18 mouse cellular contexts compared by ENCODE assay signal in the genomic region with DNA sequence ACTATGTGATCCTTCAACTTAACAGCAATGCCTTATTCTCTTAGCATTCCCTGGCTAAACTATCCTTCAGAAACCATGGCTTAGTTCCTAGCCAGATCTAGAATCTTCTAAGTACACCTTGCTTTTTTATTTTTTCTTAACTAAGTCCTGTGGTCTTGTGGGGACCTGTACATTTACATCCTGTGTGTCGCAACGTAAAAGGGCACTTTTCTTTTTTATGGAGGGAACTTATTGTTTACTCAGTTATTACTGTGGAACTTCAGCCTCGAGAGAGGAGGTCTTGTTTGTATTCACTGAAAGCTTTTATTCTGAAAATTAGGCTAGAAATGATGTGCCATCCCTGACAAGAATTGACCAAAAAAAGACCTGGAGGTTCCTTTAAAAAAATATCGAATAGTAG. TPM values are rescaled to one million over a fixed set of nuclear protein-coding genes. Genes with fewer than 3 reads are reported as not detected.
"Had no signal": no experiment of that assay in that cellular context is flagged by ENCODE, and none has a peak within 500 bp of the region (broad histone marks: within the 10 kb centered on the region; RNA-seq: fewer than 3 reads in every experiment).

No protein-coding gene starts in this region.

- H3K4me1 ChIP-seq: liver, embryonic 12.5 days; stomach, embryonic 15.5 days had no signal

- H3K36me3 ChIP-seq: liver, embryonic 12.5 days; midbrain, embryonic 10.5 days; midbrain, embryonic 13.5 days; midbrain, embryonic 15.5 days; neural tube, embryonic 13.5 days; neural tube, embryonic 15.5 days; stomach, embryonic 15.5 days had no signal

- H3K4me3 ChIP-seq: liver, embryonic 12.5 days; midbrain, embryonic 10.5 days; midbrain, embryonic 13.5 days; midbrain, embryonic 15.5 days; myocyte; neural tube, embryonic 13.5 days; neural tube, embryonic 15.5 days; stomach, embryonic 15.5 days had no signal

- DNase-seq: lung, adult 2 months; lung, postnatal 4 days; retina, postnatal 1 day; right cerebral cortex, postnatal 14 days; thymus, adult 2 months; thymus, postnatal 25 days; thymus, postnatal 4 days had no signal

- H3K27ac ChIP-seq: liver, embryonic 12.5 days; liver, embryonic 14.5 days; midbrain, embryonic 10.5 days; midbrain, embryonic 13.5 days; midbrain, embryonic 15.5 days; neural tube, embryonic 13.5 days; neural tube, embryonic 15.5 days; stomach, embryonic 15.5 days; stomach, postnatal 0 days had no signal

- H3K9me3 ChIP-seq: liver, embryonic 12.5 days; midbrain, embryonic 10.5 days; midbrain, embryonic 13.5 days; midbrain, embryonic 15.5 days; neural tube, embryonic 13.5 days; neural tube, embryonic 15.5 days; stomach, embryonic 15.5 days had no signal

- ATAC-seq: liver, embryonic 12.5 days; midbrain, embryonic 13.5 days; midbrain, embryonic 15.5 days had no signal

- H3K4me2 ChIP-seq: liver, embryonic 12.5 days; midbrain, embryonic 13.5 days; midbrain, embryonic 15.5 days; neural tube, embryonic 13.5 days; neural tube, embryonic 15.5 days; stomach, embryonic 15.5 days had no signal

- H3K9ac ChIP-seq: liver, embryonic 12.5 days; liver, embryonic 14.5 days; midbrain, embryonic 13.5 days; midbrain, embryonic 15.5 days; neural tube, embryonic 13.5 days; neural tube, embryonic 15.5 days; stomach, embryonic 15.5 days had no signal

RNA-seq across cellular contexts. Expression of gene Foxa1, which starts 18.4 kb away (rescaled TPM):
- polyA plus RNA-seq: myocyte; spleen, adult 2 months had no signal

RNA-seq across cellular contexts. Expression of gene Ttc6, which starts 35.6 kb away (rescaled TPM):
- polyA plus RNA-seq: myocyte had no signal
